Mouse (Mus musculus): ENCODE results near the gene Atp5mpl.

- TF ChIP-seq POLR2A (IDR thresholded peaks at IDR 0.05; ENCODE audit: low read depth, low read length) (no peak), CTCF (conservative IDR thresholded peaks at IDR 0.05; ENCODE audit: insufficient read depth, insufficient read length, low read depth, low read length) (no peak)
Observed at GRCm38 (mm10) chr12:111970085-111970484, 3.3 kb upstream of the Atp5mpl start.
